Mouse (Mus musculus) CD4-positive, CD25-positive, alpha-beta regulatory T cell, adult 9 weeks (primary cell): ENCODE results near the gene Fzd10. TPM values are rescaled to one million over a fixed set of nuclear protein-coding genes. Genes with fewer than 3 reads are reported as not detected.

Source experiments
- polyA plus RNA-seq: library from polyadenylated mRNA; unstranded; fragments of 100-300 nt; shearing (Covaris generic); gene quantifications from one replicate; pipeline ENCODE4 v1.2.1, GENCODE M21; 2017

The Fzd10 gene
- polyA plus RNA-seq, result not detected

DNA sequence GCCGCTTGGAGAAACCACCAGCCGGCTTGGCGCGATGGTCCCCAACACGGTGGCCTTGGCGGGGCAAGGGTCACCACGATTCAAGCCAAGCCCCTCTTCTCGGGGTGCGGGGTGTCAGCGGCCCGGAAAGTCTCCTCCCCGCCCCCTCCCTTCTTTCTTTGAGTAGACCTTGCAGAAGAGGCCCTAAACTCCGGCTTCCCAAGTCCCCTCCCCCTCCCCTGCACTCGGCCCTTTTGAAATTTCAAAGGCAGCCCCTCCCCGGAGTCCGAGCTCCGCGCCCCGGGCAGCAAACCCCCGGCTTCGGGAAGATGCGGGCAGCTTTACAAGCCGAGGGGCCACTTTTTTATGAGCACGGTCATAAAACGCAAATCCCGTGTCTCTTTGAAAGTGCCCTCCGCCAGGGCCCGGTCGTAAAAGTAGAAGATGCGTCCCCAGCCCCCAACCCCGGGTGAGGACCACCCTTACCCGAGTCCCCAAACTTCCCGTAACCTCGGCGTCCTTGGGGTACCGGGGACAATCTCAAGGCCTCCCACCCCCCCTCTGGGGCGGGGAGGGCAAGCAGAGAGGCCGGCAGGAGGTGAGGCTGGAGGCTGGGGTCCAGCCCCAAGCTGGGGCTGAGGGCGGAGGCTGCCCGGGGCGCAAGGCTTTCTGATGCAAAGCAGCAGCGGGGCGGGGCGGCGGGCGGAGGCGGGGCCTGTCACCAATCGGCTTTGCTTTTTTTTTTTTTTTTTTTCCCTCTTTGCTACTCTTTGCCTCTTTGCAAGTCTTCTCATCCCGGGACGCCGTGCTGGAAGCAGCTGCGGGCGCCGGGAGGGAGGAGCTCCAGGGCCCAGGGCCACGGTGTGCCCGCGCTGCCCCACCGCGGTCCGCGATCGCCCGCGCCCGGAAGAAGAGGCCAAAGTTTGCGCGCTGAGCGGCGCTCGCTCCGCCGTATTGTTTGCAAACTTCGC is at the start of gene Fzd10:
Gene Fzd10 (plus strand): TSS at position 773 of the 950 bp plus-strand sequence.

Other genes starting within 250 kb of the Fzd10 start
- not detected for gene Tmem132d, start 167.8 kb upstream of the Fzd10 start, polyA plus RNA-seq
- not detected for gene Piwil1, start 101.7 kb downstream of the Fzd10 start, polyA plus RNA-seq